Comparison of ENCODE assay signal across 19 mouse cellular contexts in the genomic region with DNA sequence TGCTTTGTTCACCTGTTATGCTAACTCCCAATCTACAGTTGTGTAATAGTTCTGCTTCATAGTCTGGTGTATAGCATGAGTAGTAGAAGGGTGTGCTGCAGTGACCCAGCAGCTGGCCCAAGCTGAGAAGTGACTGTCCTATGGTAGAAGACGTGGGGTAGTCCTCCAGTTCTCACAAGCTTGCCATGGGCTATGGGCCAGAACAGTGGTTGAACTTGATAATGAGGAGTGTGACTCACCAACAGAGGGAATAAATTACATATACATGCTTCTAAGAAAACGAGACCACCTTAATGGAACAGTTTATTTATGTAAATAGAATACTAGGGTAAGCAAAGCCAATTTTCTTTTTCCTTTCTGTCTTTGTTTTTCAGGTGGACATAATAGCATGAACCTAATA. TPM values are rescaled to one million over a fixed set of nuclear protein-coding genes. Genes with fewer than 3 reads are reported as not detected.
DNase-seq lines count a peak whose midpoint lies in the region; ATAC-seq and TF ChIP-seq lines count a peak whose summit lies in the region.
"Had no signal": no experiment of that assay in that cellular context is flagged by ENCODE, and none has a peak within 500 bp of the region (broad histone marks: within the 10 kb centered on the region; RNA-seq: fewer than 3 reads in every experiment).

No protein-coding gene starts in this region.

- no peak overlapping the region for H3K27ac ChIP-seq in heart, embryonic 12.5 days (ENCODE audit: poor library complexity, severe bottlenecking)
- H3K27ac ChIP-seq in MEL (ENCODE audit: control insufficient read depth, low read depth, low read length): no peak overlapping the region
- H3K27ac ChIP-seq: embryonic facial prominence, embryonic 10.5 days; forebrain, embryonic 13.5 days; heart, embryonic 10.5 days; hindbrain, embryonic 13.5 days; hindbrain, postnatal 0 days had no signal

- no peaks in the 10 kb centered on the region for H3K9me3 ChIP-seq in heart, embryonic 12.5 days (replicated peaks)
- no peaks in the 10 kb centered on the region for H3K9me3 ChIP-seq in MEL (replicated peaks; ENCODE audit: insufficient read depth, low read length)
- H3K9me3 ChIP-seq: embryonic facial prominence, embryonic 10.5 days; forebrain, embryonic 13.5 days; G1E; heart, embryonic 10.5 days; hindbrain, embryonic 13.5 days had no signal

- no peak for ATAC-seq in heart, embryonic 12.5 days (ENCODE audit: insufficient number of reproducible peaks, low FRiP score)
- ATAC-seq: CD4-positive, CD25-positive, alpha-beta regulatory T cell, adult 4 months; forebrain, embryonic 13.5 days; forebrain, postnatal 0 days; hindbrain, postnatal 0 days had no signal

- intact Hi-C loops in left cerebral cortex, postnatal 10 days (cut with DNase I): no loop called here

- H3K79me2 ChIP-seq in MEL (ENCODE audit: control insufficient read depth, insufficient read depth, low read length, poor library complexity): peaks cover 3% of the 10 kb centered on the region; the same call in 1 of the 2 replicates

- no peak overlapping the region for H3K4me2 ChIP-seq in heart, embryonic 12.5 days
- H3K4me2 ChIP-seq: forebrain, embryonic 13.5 days; hindbrain, embryonic 13.5 days had no signal

- WGBS in heart, embryonic 12.5 days: 69% methylated on average over 2 of the region's 2 CpGs

- H3K36me3 ChIP-seq in heart, embryonic 12.5 days: peaks cover 9% of the 10 kb centered on the region; the same call in 1 of the 2 replicates
- H3K36me3 ChIP-seq in MEL (ENCODE audit: control insufficient read depth in 1 of 2, insufficient read depth in 2 of 2, low read length in 2 of 2): peaks cover 0 to 11% of the 10 kb centered on the region in 2 experiments; a peak in 2 of 4 replicates
- H3K36me3 ChIP-seq: hindbrain, embryonic 13.5 days had no signal

- H3K4me1 ChIP-seq in heart, embryonic 12.5 days (replicated peaks): peaks cover 21% of the 10 kb centered on the region
- H3K4me1 ChIP-seq in MEL (ENCODE audit: control insufficient read depth in 1 of 2, insufficient read depth in 2 of 2, low read length in 2 of 2): peaks cover 5 to 6% of the 10 kb centered on the region in 2 experiments
- H3K4me1 ChIP-seq: embryonic facial prominence, embryonic 10.5 days had no signal

- no peak for TF ChIP-seq CTCF in MEL (IDR thresholded peaks at IDR 0.05 in 2 of 3, conservative IDR thresholded peaks at IDR 0.05 in 1 of 3; ENCODE audit: control insufficient read depth in 1 of 3, insufficient read depth in 1 of 3, low read depth in 2 of 3, low read length in 3 of 3, poor library complexity in 1 of 3, severe bottlenecking in 1 of 3)

- no peak overlapping the region for H3K4me3 ChIP-seq in heart, embryonic 12.5 days
- H3K4me3 ChIP-seq in MEL (ENCODE audit: control insufficient read depth in 1 of 2, insufficient read depth in 1 of 2, low read depth in 2 of 2, low read length in 2 of 2): no peak overlapping the region
- H3K4me3 ChIP-seq: embryonic facial prominence, embryonic 10.5 days; forebrain, embryonic 13.5 days; heart, embryonic 10.5 days; hindbrain, embryonic 13.5 days had no signal

- no peak overlapping the region for H3K9ac ChIP-seq in heart, embryonic 12.5 days
- H3K9ac ChIP-seq in MEL (ENCODE audit: control insufficient read depth, low read depth, low read length, poor library complexity, severe bottlenecking): no peak overlapping the region
- H3K9ac ChIP-seq: forebrain, embryonic 13.5 days; forebrain, postnatal 0 days; hindbrain, embryonic 13.5 days had no signal

- TF ChIP-seq EP300 in MEL (IDR thresholded peaks at IDR 0.05; ENCODE audit: low read depth in 1 of 2, low read length in 2 of 2): peak; percentile 34 to 74; a peak in 3 of 4 replicates

- H3K27me3 ChIP-seq in heart, embryonic 12.5 days (replicated peaks): no peaks in the 10 kb centered on the region
- H3K27me3 ChIP-seq in MEL (ENCODE audit: control insufficient read depth in 1 of 2, insufficient read depth in 2 of 2, low read length in 2 of 2): no peaks in the 10 kb centered on the region
- H3K27me3 ChIP-seq: forebrain, embryonic 13.5 days; hindbrain, embryonic 13.5 days had no signal

- DNase-seq in adrenal gland, postnatal 36 days: peak; percentile 15 to 34
- no peak for DNase-seq in adrenal gland, postnatal 10 days
- peak; percentile 36 for DNase-seq in heart, postnatal 4 days
- DNase-seq in MEL (ENCODE audit: low read depth, low spot score): peak; percentile 85
- no peak for DNase-seq in left cerebral cortex, postnatal 10 days (ENCODE audit: extremely low spot score in 1 of 2, low spot score in 2 of 2)
- DNase-seq: adrenal gland, postnatal 14 days; cerebellum, adult 2 months; cerebellum, postnatal 10 days; forebrain, postnatal 0 days; gastrocnemius, postnatal 14 days; kidney, adult 11 months had no signal

- no peak for TF ChIP-seq POLR2A in MEL (IDR thresholded peaks at IDR 0.05; ENCODE audit: control insufficient read depth in 1 of 2, insufficient read depth in 1 of 2, low read depth in 1 of 2, low read length in 2 of 2, poor library complexity in 1 of 2)

- TF ChIP-seq RAD21 in MEL (IDR thresholded peaks at IDR 0.05; ENCODE audit: low read depth, low read length): no peak

TF ChIP-seq in MEL, 35 proteins besides CTCF, POLR2A, EP300 and RAD21:
- TF ChIP-seq GABPA (IDR thresholded peaks at IDR 0.05; ENCODE audit: low read depth, low read length) (no peak), MEF2A (IDR thresholded peaks at IDR 0.05; ENCODE audit: extremely low read depth, insufficient replicate concordance, low read depth, low read length, poor library complexity, severe bottlenecking) (no peak), ZKSCAN1 (IDR thresholded peaks at IDR 0.05; ENCODE audit: low read depth, low read length) (no peak), KAT2A (conservative IDR thresholded peaks at IDR 0.05; ENCODE audit: low read depth, low read length) (no peak), HCFC1 (IDR thresholded peaks at IDR 0.05; ENCODE audit: low read depth, low read length) (no peak), MXI1 (IDR thresholded peaks at IDR 0.05; ENCODE audit: low read depth, low read length) (no peak), RCOR1 (IDR thresholded peaks at IDR 0.05; ENCODE audit: low read depth, low read length) (no peak), CHD1 (IDR thresholded peaks at IDR 0.05; ENCODE audit: low read depth, low read length) (no peak), TAL1 (IDR thresholded peaks at IDR 0.05; ENCODE audit: low read length) (0 out of 2 replicates have a peak, but pooled peaks have one; percentile 26), ELF1 (IDR thresholded peaks at IDR 0.05; ENCODE audit: low read depth, low read length) (no peak), MAZ (IDR thresholded peaks at IDR 0.05; ENCODE audit: low read depth, low read length) (no peak), ZNF384 (IDR thresholded peaks at IDR 0.05; ENCODE audit: low read depth, low read length) (no peak), MYB (IDR thresholded peaks at IDR 0.05; ENCODE audit: low read depth, low read length) (no peak), POLR2AphosphoS2 (IDR thresholded peaks at IDR 0.05; ENCODE audit: low read length) (no peak), USF2 (IDR thresholded peaks at IDR 0.05; ENCODE audit: borderline replicate concordance in 1 of 2, insufficient read depth in 1 of 2, low read depth in 1 of 2, low read length in 2 of 2) (no peak), ZMIZ1 (IDR thresholded peaks at IDR 0.05; ENCODE audit: low read depth, low read length) (no peak), SMC3 (IDR thresholded peaks at IDR 0.05; ENCODE audit: low read depth, low read length) (no peak), TBP (IDR thresholded peaks at IDR 0.05; ENCODE audit: low read depth, low read length) (no peak), BHLHE40 (IDR thresholded peaks at IDR 0.05; ENCODE audit: borderline replicate concordance, low read depth, low read length) (0 out of 2 replicates have a peak, but pooled peaks have one; percentile 13), MYC (IDR thresholded peaks at IDR 0.05; ENCODE audit: low read depth, low read length) (no peak), ZC3H11A (IDR thresholded peaks at IDR 0.05; ENCODE audit: low read depth, low read length) (no peak), MAFK (IDR thresholded peaks at IDR 0.05; ENCODE audit: borderline replicate concordance, low read depth, low read length) (no peak), JUND (IDR thresholded peaks at IDR 0.05; ENCODE audit: low read depth, low read length) (peak; percentile 54; the same call in 1 of the 2 replicates), ETS1 (IDR thresholded peaks at IDR 0.05; ENCODE audit: low read depth, low read length) (peak; percentile 43; the same call in 1 of the 2 replicates), E2F4 (IDR thresholded peaks at IDR 0.05; ENCODE audit: borderline replicate concordance, low read depth, low read length) (no peak), NELFE (IDR thresholded peaks at IDR 0.05; ENCODE audit: low read depth, low read length) (no peak), MAX (IDR thresholded peaks at IDR 0.05; ENCODE audit: low read length) (0 out of 2 replicates have a peak, but pooled peaks have one; percentile 25), POLR2AphosphoS5 (IDR thresholded peaks at IDR 0.05; ENCODE audit: borderline replicate concordance, low read depth, low read length) (no peak), NRF1 (IDR thresholded peaks at IDR 0.05; ENCODE audit: insufficient read depth, low read depth, low read length, poor library complexity, severe bottlenecking) (no peak), SIN3A (IDR thresholded peaks at IDR 0.05; ENCODE audit: low read length) (no peak), UBTF (IDR thresholded peaks at IDR 0.05; ENCODE audit: borderline replicate concordance, insufficient read depth, low read depth, low read length) (no peak), CHD2 (IDR thresholded peaks at IDR 0.05; ENCODE audit: low read length) (no peak), TCF12 (IDR thresholded peaks at IDR 0.05; ENCODE audit: low read depth, low read length) (no peak), GATA1 (IDR thresholded peaks at IDR 0.05; ENCODE audit: low read depth, low read length) (no peak), USF1 (IDR thresholded peaks at IDR 0.05; ENCODE audit: low read depth, low read length) (no peak)

RNA-seq across cellular contexts. Expression of gene Pik3ca, which starts 32.9 kb away (rescaled TPM):
- 10 to 100 TPM; 52.4 to 62.6 TPM for total RNA-seq in adrenal gland, postnatal 36 days (2021)
- 10 to 100 TPM; 36.0 to 44.2 TPM for total RNA-seq in adrenal gland, postnatal 10 days (2021)
- total RNA-seq in heart, postnatal 4 days (2021): 10 to 100 TPM; 42.0 to 44.3 TPM
- 8.7 and 10.2 TPM in 2 replicates for polyA plus RNA-seq in heart, embryonic 12.5 days (2016; fragmentation: Nextera tagmentation; extraction: Ambion mirVana)
- 11.1 and 11.7 TPM in 2 replicates for total RNA-seq in MEL (2012; rRNA removed)
- polyA plus RNA-seq in MEL (2012; ENCODE audit: insufficient read depth in 1 of 2, insufficient read length in 2 of 2, low read depth in 1 of 2, low replicate concordance in 2 of 2, missing spikeins in 1 of 2): 10 to 100 TPM in 1 of 2 experiments, not detected in 1; 13.1 TPM
- total RNA-seq in left cerebral cortex, postnatal 10 days (2021): 10 to 100 TPM; 45.1 to 48.6 TPM

Comparison
In these comparisons a context has a peak if more than half of its experiments do, and no peak if none do; other contexts are left out.
1. DNase-seq: peak in adrenal gland, postnatal 36 days (2 of 2), heart, postnatal 4 days (single experiment) and MEL (single experiment); none in adrenal gland, postnatal 10 days (single experiment) and left cerebral cortex, postnatal 10 days (0 of 2).